Mouse (Mus musculus) neural tube, embryonic 15.5 days (tissue): Measurements from ENCODE around the gene Gm20521. TPM values are rescaled to one million over a fixed set of nuclear protein-coding genes. Genes with fewer than 3 reads are reported as not detected.

Experiments
- ATAC-seq: fragments of 200-750 bp; cut with Nextera tagmentation; 2 replicates; pipeline ENCODE4 v1.8.0; 2017; ENCODE audit warnings: mild to moderate bottlenecking, moderate TSS enrichment, moderate library complexity; ENCODE audit not compliant: low FRiP score
- H3K27ac ChIP-seq: fragments of 300-500 bp; sonication (generic); replicated peaks from 2 replicates; pipeline ENCODE4 v1.5.1; 2015; ENCODE audit warnings: mild to moderate bottlenecking, inconsistent platforms
- H3K27me3 ChIP-seq: fragments of 300-500 bp; sonication (generic); replicated peaks from 2 replicates; pipeline ENCODE4 v1.6.1; 2015; ENCODE audit warnings: inconsistent platforms
- H3K36me3 ChIP-seq: fragments of 300-500 bp; sonication (generic); 2 replicates; pipeline ENCODE4 v1.6.1; 2015; ENCODE audit warnings: inconsistent platforms
- H3K4me1 ChIP-seq: fragments of 300-500 bp; sonication (generic); 2 replicates; pipeline ENCODE4 v1.6.1; 2015; ENCODE audit warnings: inconsistent platforms
- H3K4me2 ChIP-seq: fragments of 300-500 bp; sonication (generic); 2 replicates; pipeline ENCODE4 v1.6.1; 2015; ENCODE audit warnings: inconsistent platforms, mild to moderate bottlenecking, moderate library complexity
- H3K4me3 ChIP-seq: fragments of 300-500 bp; sonication (generic); replicated peaks from 2 replicates; pipeline ENCODE4 v1.5.1; 2015; ENCODE audit warnings: mild to moderate bottlenecking, inconsistent platforms
- H3K9ac ChIP-seq: fragments of 300-500 bp; sonication (generic); replicated peaks from 2 replicates; pipeline ENCODE4 v1.6.1; 2015; ENCODE audit warnings: mild to moderate bottlenecking, inconsistent platforms
- H3K9me3 ChIP-seq: fragments of 300-500 bp; sonication (generic); replicated peaks from 2 replicates; pipeline ENCODE4 v1.6.1; 2016; ENCODE audit warnings: inconsistent platforms
- WGBS: fragments of 180-500 bp; shearing (Covaris S2); methylation state at CpG from one replicate; pipeline ENCODE4 v1.1.7; 2015; ENCODE audit warnings: mixed read lengths; 5-methylcytosine and 5-hydroxymethylcytosine counted together
- polyA plus RNA-seq: library from polyadenylated mRNA; unstranded; fragments of >200 nt; fragmentation: Nextera tagmentation; extraction: Ambion mirVana; gene quantifications from 2 replicates; pipeline ENCODE4 v1.2.1, GENCODE M21; 2015

The Gm20521 gene
- polyA plus RNA-seq, 1 experiment from 2014 or later: not detected

- peaks cover 31% of the 10 kb centered on the region for H3K36me3 ChIP-seq
- H3K4me2 ChIP-seq: peak overlapping the region; percentile 68
- peak overlapping the region; percentile 87 for H3K4me3 ChIP-seq
- no peaks in the 10 kb centered on the region for H3K9me3 ChIP-seq
- H3K27ac ChIP-seq: peak overlapping the region; percentile 97
- WGBS: under 1% methylated on average over 51 of the region's 54 CpGs
- no peaks in the 10 kb centered on the region for H3K27me3 ChIP-seq
- peak overlapping the region; percentile 99 for H3K9ac ChIP-seq
- H3K4me1 ChIP-seq: peaks cover 24% of the 10 kb centered on the region
- ATAC-seq: peak; percentile 63
Measured at GRCm38 (mm10) chr14:54894296-54895151, 11.3 kb downstream of the Gm20521 start.

GRCm38 (mm10) chr14:54897445-54897844 lies 14.2 kb downstream of the Gm20521 start:
- peaks cover 28% of the 10 kb centered on the region for H3K4me1 ChIP-seq
- no peaks in the 10 kb centered on the region for H3K9me3 ChIP-seq
- H3K36me3 ChIP-seq: peaks cover 31% of the 10 kb centered on the region
- H3K27ac ChIP-seq: no peak overlapping the region
- no peak overlapping the region for H3K4me3 ChIP-seq
- 0 out of 2 replicates have a peak overlapping the region, but pooled peaks have one; percentile 6 for H3K9ac ChIP-seq
- H3K4me2 ChIP-seq: no peak overlapping the region
- 74% methylated on average over 2 of the region's 2 CpGs for WGBS
- H3K27me3 ChIP-seq: no peaks in the 10 kb centered on the region
- ATAC-seq: no peak

GRCm38 (mm10) chr14:54900383-54900782 lies 17.1 kb downstream of the Gm20521 start:
- Histone ChIP-seq H3K9me3 (no peaks in the 10 kb centered on the region), H3K27ac (peak overlapping the region; percentile 46; the same call in 1 of the 2 replicates), H3K4me1 (peaks cover 18% of the 10 kb centered on the region), H3K9ac (no peak overlapping the region), H3K4me2 (no peak overlapping the region), H3K27me3 (no peaks in the 10 kb centered on the region), H3K36me3 (peaks cover 36% of the 10 kb centered on the region), H3K4me3 (no peak overlapping the region)
- under 1% methylated on average over 3 of the region's 3 CpGs for WGBS
- ATAC-seq: peak; percentile 33; the same call in 1 of the 2 replicates

- Histone ChIP-seq H3K36me3 (peaks cover 35% of the 10 kb centered on the region), H3K27ac (no peak overlapping the region)
- 93% methylated on average over 4 of the region's 4 CpGs for WGBS
Measured at GRCm38 (mm10) chr14:54903641-54904040, 20.4 kb downstream of the Gm20521 start.

DNA sequence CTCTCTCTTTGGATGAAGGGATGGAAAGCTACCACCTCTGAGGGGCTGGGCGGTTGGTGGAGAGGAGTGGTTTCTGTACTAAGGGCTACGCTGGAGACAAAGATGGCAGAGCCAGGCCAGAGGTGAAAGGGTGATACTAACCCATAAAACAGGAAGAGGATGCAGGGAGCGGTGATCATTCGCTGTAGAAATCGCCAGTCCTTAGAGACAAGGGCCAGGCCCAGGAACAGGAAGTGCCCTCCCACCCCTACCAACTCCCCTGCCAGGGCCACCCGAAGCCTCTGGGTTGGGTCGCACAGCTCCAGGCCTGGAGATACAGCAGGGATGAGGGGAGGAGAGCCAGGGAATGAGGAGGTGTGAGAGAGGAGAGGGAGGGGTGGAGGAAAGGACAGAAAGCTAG lies 25.4 kb downstream of the Gm20521 start:
- 0 out of 2 replicates have a peak overlapping the region, but pooled peaks have one; percentile 3 for H3K9ac ChIP-seq
- no peak overlapping the region for H3K27ac ChIP-seq
- no peaks in the 10 kb centered on the region for H3K27me3 ChIP-seq
- WGBS: 84% methylated on average over 7 of the region's 7 CpGs
- no peak for ATAC-seq
- H3K36me3 ChIP-seq: peaks cover 31% of the 10 kb centered on the region
- H3K4me3 ChIP-seq: no peak overlapping the region
- H3K9me3 ChIP-seq: no peaks in the 10 kb centered on the region
- H3K4me1 ChIP-seq: peaks cover 53% of the 10 kb centered on the region
- no peak overlapping the region for H3K4me2 ChIP-seq

More at GRCm38 (mm10) chr14:54903641-54904040, 20.4 kb downstream of the Gm20521 start:
- ATAC-seq: no peak
- no peak overlapping the region for H3K4me2 ChIP-seq
- no peak overlapping the region for H3K4me3 ChIP-seq
- H3K9ac ChIP-seq: no peak overlapping the region
- H3K4me1 ChIP-seq: peaks cover 17% of the 10 kb centered on the region
- H3K27me3 ChIP-seq: no peaks in the 10 kb centered on the region
- H3K9me3 ChIP-seq: no peaks in the 10 kb centered on the region

GRCm38 (mm10) chr14:54912109-54912850 lies 29.0 kb downstream of the Gm20521 start:
- H3K27me3 ChIP-seq: no peaks in the 10 kb centered on the region
- WGBS: 2% methylated on average over 65 of the region's 69 CpGs
- peaks cover 19% of the 10 kb centered on the region for H3K36me3 ChIP-seq
- peak overlapping the region; percentile 94 for H3K27ac ChIP-seq
- peak overlapping the region; percentile 100 for H3K9ac ChIP-seq
- ATAC-seq: peak; percentile 72
- H3K4me3 ChIP-seq: peak overlapping the region; percentile 91
- H3K4me1 ChIP-seq: peaks cover 55% of the 10 kb centered on the region
- peak overlapping the region; percentile 93 for H3K4me2 ChIP-seq
- H3K9me3 ChIP-seq: no peaks in the 10 kb centered on the region

DNA sequence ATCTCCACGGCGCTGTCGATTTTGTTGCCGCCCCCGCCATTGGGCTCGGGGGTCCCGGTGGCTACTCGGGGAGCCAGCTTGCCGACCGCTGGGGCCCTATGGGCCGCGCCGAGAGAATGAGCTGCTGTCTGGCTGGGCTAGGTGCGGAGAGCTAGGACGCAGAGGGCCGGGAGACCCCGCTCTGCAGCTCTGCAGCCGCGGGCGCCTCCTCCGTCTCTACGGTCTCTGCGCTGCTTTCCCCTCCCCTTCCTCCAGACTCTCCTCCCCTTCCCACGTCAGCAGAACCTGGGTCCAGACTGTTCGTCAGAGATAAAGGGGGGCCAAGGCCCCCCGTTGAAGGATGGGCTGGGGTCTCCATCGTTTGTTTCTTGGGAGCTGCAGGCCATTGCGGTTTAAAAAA lies 29.6 kb downstream of the Gm20521 start, which contains the start of gene Slc22a17:
Gene Slc22a17 (minus strand): TSS at position 247 of the 400 bp plus-strand sequence.
- peak; percentile 96 for ATAC-seq
- peak within 1 kb of the TSS; percentile 93 for H3K4me2 ChIP-seq

DNA sequence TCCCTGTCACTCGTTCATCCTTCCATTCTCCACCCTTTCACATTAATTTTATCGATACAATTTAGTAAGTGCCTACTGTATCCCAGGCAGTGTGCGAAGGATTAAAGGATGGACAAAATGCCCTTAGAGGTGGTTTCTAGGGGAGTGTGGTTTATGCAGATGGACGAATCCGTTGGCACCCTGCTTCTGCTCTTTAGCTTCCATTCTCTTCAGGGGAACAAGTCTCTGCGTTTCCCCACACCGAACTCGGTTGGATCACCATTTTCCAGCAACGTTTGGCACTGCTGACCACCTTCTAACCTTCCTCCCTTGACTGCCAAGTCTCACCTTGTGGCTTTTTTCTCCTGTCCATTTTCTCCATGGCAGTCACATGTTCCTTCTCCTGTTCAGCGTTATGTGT lies 30.1 kb downstream of the Gm20521 start:
- H3K9me3 ChIP-seq: no peaks in the 10 kb centered on the region
- H3K9ac ChIP-seq: peak overlapping the region; percentile 100
- H3K27ac ChIP-seq: peak overlapping the region; percentile 94
- peaks cover 45% of the 10 kb centered on the region for H3K4me1 ChIP-seq
- H3K4me3 ChIP-seq: peak overlapping the region; percentile 91
- ATAC-seq: peak; percentile 25
- peak overlapping the region; percentile 93 for H3K4me2 ChIP-seq
- H3K36me3 ChIP-seq: peaks cover 12% of the 10 kb centered on the region
- H3K27me3 ChIP-seq: no peaks in the 10 kb centered on the region
- 13% methylated on average over 10 of the region's 10 CpGs for WGBS

More for the DNA sequence above, 29.6 kb downstream of the Gm20521 start, which contains the start of gene Slc22a17:
- Histone ChIP-seq H3K9me3 (no peaks in the 10 kb centered on the region), H3K9ac (peak within 1 kb of the TSS; percentile 100), H3K36me3 (peaks cover 15% of the 10 kb centered on the region), H3K4me1 (peaks cover 49% of the 10 kb centered on the region), H3K27ac (peak within 1 kb of the TSS; percentile 94), H3K4me3 (peak within 1 kb of the TSS; percentile 91), H3K27me3 (no peaks in the 10 kb centered on the region)
- under 1% methylated on average over 27 of the region's 28 CpGs for WGBS

DNA sequence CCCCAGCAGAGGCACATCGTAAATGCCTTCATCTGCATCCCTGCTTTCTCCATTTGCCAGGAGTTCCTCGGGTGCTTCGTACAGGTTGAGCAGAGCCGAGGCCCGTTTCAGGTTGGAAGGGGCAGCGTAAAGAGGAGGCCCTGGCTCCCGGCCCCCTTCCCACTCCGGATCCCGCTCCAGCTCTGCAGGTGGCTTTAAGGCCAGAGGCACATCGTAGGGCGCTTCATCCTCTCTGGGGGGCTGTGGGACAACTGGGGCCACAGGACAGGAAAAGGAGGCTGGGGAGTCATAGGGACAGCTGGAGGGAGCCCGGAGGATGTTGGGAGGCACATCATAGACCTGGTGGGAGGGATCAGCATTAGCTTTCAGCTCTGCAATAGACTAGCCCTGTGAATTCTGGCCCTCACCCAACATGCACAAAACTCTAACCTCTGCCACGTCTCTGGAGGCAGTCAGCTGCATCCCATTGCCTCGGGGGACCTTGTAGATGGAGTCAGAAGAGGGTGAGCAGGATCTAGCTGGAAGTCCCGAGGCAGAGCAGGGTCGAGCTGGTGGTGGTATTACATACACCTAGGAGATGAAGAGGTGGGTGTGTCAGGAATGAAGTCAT lies 36.9 kb downstream of the Gm20521 start:
- no peak for ATAC-seq
- H3K4me2 ChIP-seq: no peak overlapping the region

DNA sequence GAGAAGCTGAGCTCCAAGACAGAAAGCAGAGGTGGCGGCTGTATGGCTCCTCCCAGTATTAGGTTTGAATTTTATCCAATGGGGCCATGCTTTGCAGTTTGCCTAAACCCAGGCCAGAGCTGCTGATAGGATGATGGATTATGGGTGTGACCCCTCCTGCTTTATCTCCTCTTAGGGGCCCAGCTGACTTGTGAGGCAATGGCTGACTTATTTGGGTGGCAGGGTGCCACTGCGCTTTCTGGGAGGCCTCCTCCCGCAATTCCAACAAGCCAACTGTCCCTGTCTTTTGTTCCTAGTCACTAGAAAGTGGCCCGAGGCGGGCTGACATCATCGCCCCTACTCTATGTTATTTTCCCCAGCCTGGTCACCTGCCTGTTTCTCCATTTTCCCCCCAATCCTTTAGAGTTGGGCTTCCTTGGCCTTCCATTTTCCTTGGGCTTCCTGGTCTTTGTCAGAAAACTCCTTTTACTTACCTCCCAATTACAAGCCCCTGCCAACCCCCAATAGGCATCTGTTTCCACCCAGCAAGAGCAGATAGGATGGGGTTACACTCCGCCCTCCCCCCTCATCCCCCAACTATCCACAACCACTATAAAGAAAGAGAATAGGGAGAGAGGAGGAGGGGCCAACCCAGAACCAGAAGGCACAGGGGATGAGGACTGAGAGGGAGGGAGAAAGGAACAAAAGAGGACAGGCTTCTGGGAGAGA lies 41.6 kb downstream of the Gm20521 start:
- Histone ChIP-seq H3K4me1 (peaks cover 45% of the 10 kb centered on the region), H3K27ac (peak overlapping the region; percentile 88), H3K9me3 (no peaks in the 10 kb centered on the region; the same call in 1 of the 2 replicates), H3K36me3 (peaks cover 9% of the 10 kb centered on the region; the same call in 1 of the 2 replicates), H3K4me3 (peak overlapping the region; percentile 52), H3K27me3 (0 out of 2 replicates have a peak, but pooled peaks cover 3% of the 10 kb centered on the region), H3K4me2 (peak overlapping the region; percentile 97), H3K9ac (peak overlapping the region; percentile 68)
- 13% methylated on average over 7 of the region's 7 CpGs for WGBS
- ATAC-seq: peak; percentile 38

More for the DNA sequence above, 36.9 kb downstream of the Gm20521 start:
- peaks cover 28% of the 10 kb centered on the region for H3K36me3 ChIP-seq
- 94% methylated on average over 16 of the region's 16 CpGs for WGBS
- H3K9me3 ChIP-seq: no peaks in the 10 kb centered on the region; the same call in 1 of the 2 replicates
- no peak overlapping the region for H3K27ac ChIP-seq
- H3K4me1 ChIP-seq: peaks cover 20% of the 10 kb centered on the region
- H3K9ac ChIP-seq: no peak overlapping the region
- H3K27me3 ChIP-seq: no peaks in the 10 kb centered on the region
- no peak overlapping the region for H3K4me3 ChIP-seq
